In genomic region chr7:138396109-138396862, GRCm38 (mm10) we compare ENCODE assay signal across 12 mouse cellular contexts. TPM values are rescaled to one million over a fixed set of nuclear protein-coding genes. Genes with fewer than 3 reads are reported as not detected.
A peak's percentile ranks its signal among the peaks of the same experiment; 100 is the strongest.
DNase-seq lines count a peak whose midpoint lies in the region; ATAC-seq lines count a peak whose summit lies in the region.
"Had no signal": no experiment of that assay in that cellular context is flagged by ENCODE, and none has a peak within 500 bp of the region (broad histone marks: within the 10 kb centered on the region; RNA-seq: fewer than 3 reads in every experiment).

No protein-coding gene starts in this region.

- 43% methylated on average over 13 of the region's 13 CpGs for WGBS in liver, embryonic 11.5 days
- 39% methylated on average over 13 of the region's 13 CpGs for WGBS in forebrain, embryonic 11.5 days
- WGBS in hindbrain, embryonic 15.5 days, result 20% methylated on average over 13 of the region's 13 CpGs
- 20% methylated on average over 13 of the region's 13 CpGs for WGBS in neural tube, embryonic 15.5 days

- H3K4me1 ChIP-seq in liver, embryonic 11.5 days (replicated peaks; ENCODE audit: control insufficient read depth, insufficient read depth, low read length), result no peaks in the 10 kb centered on the region; the same call in 1 of the 2 replicates
- H3K4me1 ChIP-seq in forebrain, embryonic 11.5 days (replicated peaks; ENCODE audit: control insufficient read depth, insufficient read depth, low read length), result peaks cover 5% of the 10 kb centered on the region; the same call in 1 of the 2 replicates
- H3K4me1 ChIP-seq in hindbrain, embryonic 15.5 days (replicated peaks), result peaks cover 30% of the 10 kb centered on the region
- peaks cover 28% of the 10 kb centered on the region for H3K4me1 ChIP-seq in neural tube, embryonic 15.5 days

- intact Hi-C loops in gastrocnemius, postnatal 36 days (cut with DNase I), result no loop called here

- DNase-seq in liver, embryonic 11.5 days (ENCODE audit: low spot score), result no peak
- no peak for DNase-seq in liver
- no peak for DNase-seq in forebrain, embryonic 11.5 days (ENCODE audit: low spot score)
- DNase-seq in lung, adult 18-20 months, result no peak
- DNase-seq in gastrocnemius, postnatal 36 days, result no peak
- DNase-seq: lung, postnatal 36 days; thymus, postnatal 14 days had no signal

- no peaks in the 10 kb centered on the region for H3K9me3 ChIP-seq in liver, embryonic 11.5 days (ENCODE audit: control insufficient read depth, low read length)
- no peaks in the 10 kb centered on the region for H3K9me3 ChIP-seq in forebrain, embryonic 11.5 days (ENCODE audit: control insufficient read depth, low read length)
- no peaks in the 10 kb centered on the region for H3K9me3 ChIP-seq in hindbrain, embryonic 15.5 days
- no peaks in the 10 kb centered on the region for H3K9me3 ChIP-seq in neural tube, embryonic 15.5 days (replicated peaks)
- H3K9me3 ChIP-seq: heart, embryonic 15.5 days had no signal

- no peak for ATAC-seq in liver, embryonic 11.5 days (replicated peaks; ENCODE audit: low FRiP score)
- ATAC-seq in forebrain, embryonic 11.5 days (replicated peaks; ENCODE audit: low FRiP score), result no peak
- no peak for ATAC-seq in hindbrain, embryonic 15.5 days (ENCODE audit: low FRiP score, low read depth)
- no peak for ATAC-seq in neural tube, embryonic 15.5 days (ENCODE audit: low FRiP score)

- no peak overlapping the region for H3K27ac ChIP-seq in liver, embryonic 11.5 days (ENCODE audit: low read depth, low read length)
- H3K27ac ChIP-seq in forebrain, embryonic 11.5 days (ENCODE audit: low read depth, low read length), result no peak overlapping the region
- peak overlapping the region; percentile 83 for H3K27ac ChIP-seq in hindbrain, embryonic 15.5 days (replicated peaks)
- H3K27ac ChIP-seq in neural tube, embryonic 15.5 days (replicated peaks), result peak overlapping the region; percentile 78
- H3K27ac ChIP-seq: heart, embryonic 15.5 days had no signal

- no peaks in the 10 kb centered on the region for H3K36me3 ChIP-seq in liver, embryonic 11.5 days (ENCODE audit: control insufficient read depth, insufficient read depth, low read length)
- H3K36me3 ChIP-seq in forebrain, embryonic 11.5 days (ENCODE audit: control insufficient read depth, insufficient read depth, low read length), result no peaks in the 10 kb centered on the region
- H3K36me3 ChIP-seq in hindbrain, embryonic 15.5 days, result no peaks in the 10 kb centered on the region
- H3K36me3 ChIP-seq in neural tube, embryonic 15.5 days, result no peaks in the 10 kb centered on the region
- H3K36me3 ChIP-seq: heart, embryonic 15.5 days had no signal

- H3K27me3 ChIP-seq in liver, embryonic 11.5 days (replicated peaks; ENCODE audit: control insufficient read depth, insufficient read depth, low read length), result peaks cover 37% of the 10 kb centered on the region
- H3K27me3 ChIP-seq in forebrain, embryonic 11.5 days (ENCODE audit: control insufficient read depth, insufficient read depth, low read length), result peaks cover 13% of the 10 kb centered on the region
- H3K27me3 ChIP-seq in hindbrain, embryonic 15.5 days, result no peaks in the 10 kb centered on the region
- peaks cover 6% of the 10 kb centered on the region; the same call in 1 of the 2 replicates for H3K27me3 ChIP-seq in neural tube, embryonic 15.5 days (replicated peaks)

- H3K9ac ChIP-seq in liver, embryonic 11.5 days (ENCODE audit: low read depth, low read length), result no peak overlapping the region
- no peak overlapping the region for H3K9ac ChIP-seq in forebrain, embryonic 11.5 days (ENCODE audit: low read length)
- peak overlapping the region; percentile 82 for H3K9ac ChIP-seq in hindbrain, embryonic 15.5 days
- peak overlapping the region; percentile 80 for H3K9ac ChIP-seq in neural tube, embryonic 15.5 days (replicated peaks)
- H3K9ac ChIP-seq: heart, embryonic 15.5 days had no signal

- peak overlapping the region; percentile 79; the same call in 1 of the 2 replicates for H3K4me2 ChIP-seq in liver, embryonic 11.5 days
- H3K4me2 ChIP-seq in forebrain, embryonic 11.5 days (ENCODE audit: low read depth, low read length, severe bottlenecking), result peak overlapping the region; percentile 99; the same call in 1 of the 2 replicates
- peak overlapping the region; percentile 99 for H3K4me2 ChIP-seq in hindbrain, embryonic 15.5 days
- peak overlapping the region; percentile 86 for H3K4me2 ChIP-seq in neural tube, embryonic 15.5 days

- no peak overlapping the region for H3K4me3 ChIP-seq in liver, embryonic 11.5 days (ENCODE audit: low read depth, low read length)
- peak overlapping the region; percentile 58; the same call in 1 of the 2 replicates for H3K4me3 ChIP-seq in forebrain, embryonic 11.5 days (ENCODE audit: low read depth, low read length)
- peak overlapping the region; percentile 78 for H3K4me3 ChIP-seq in hindbrain, embryonic 15.5 days
- peak overlapping the region; percentile 62 for H3K4me3 ChIP-seq in neural tube, embryonic 15.5 days (replicated peaks)

RNA-seq across cellular contexts. Expression of gene Tcerg1l, which starts 1.2 kb away (rescaled TPM):
- polyA plus RNA-seq in liver, embryonic 11.5 days (2014; fragmentation: Nextera tagmentation; extraction: Ambion mirVana), result 0.74 and 0.84 TPM in 2 replicates
- polyA plus RNA-seq in forebrain, embryonic 11.5 days (2014; fragmentation: Nextera tagmentation; extraction: Ambion mirVana), result 2.3 and 2.4 TPM in 2 replicates
- polyA plus RNA-seq in hindbrain, embryonic 15.5 days (2015; fragmentation: Nextera tagmentation; extraction: Ambion mirVana), result 27.0 and 34.6 TPM in 2 replicates
- polyA plus RNA-seq in neural tube, embryonic 15.5 days (2015; fragmentation: Nextera tagmentation; extraction: Ambion mirVana), result 36.2 and 47.5 TPM in 2 replicates
- total RNA-seq in gastrocnemius, postnatal 36 days (2021), result not detected
- total RNA-seq: MEL; neutrophil, adult 5-6 weeks had no signal

Comparison
In these comparisons a context has a peak if more than half of its experiments do, and no peak if none do; other contexts are left out.
1. H3K27ac ChIP-seq: peak in hindbrain, embryonic 15.5 days (single experiment) and neural tube, embryonic 15.5 days (single experiment); none in liver, embryonic 11.5 days (single experiment) and forebrain, embryonic 11.5 days (single experiment).
2. H3K9ac ChIP-seq: peak in hindbrain, embryonic 15.5 days (single experiment) and neural tube, embryonic 15.5 days (single experiment); none in liver, embryonic 11.5 days (single experiment) and forebrain, embryonic 11.5 days (single experiment).
3. Peak in every context shown above with its lines, with median percentiles within 50 percentile points of each other: H3K4me2 ChIP-seq.